Mouse (Mus musculus): Measurements from ENCODE around the gene Gm11563. TPM values are rescaled to one million over a fixed set of nuclear protein-coding genes. Genes with fewer than 3 reads are reported as not detected.
"Not testable (repeated sequence)": the region's sequence is repeated elsewhere in the genome, so short reads cannot be mapped to it uniquely, and the experiment has no call there.

The Gm11563 gene
- polyA plus RNA-seq (2016; fragmentation: Nextera tagmentation; extraction: Ambion mirVana) = not detected in 2 replicates

DNA sequence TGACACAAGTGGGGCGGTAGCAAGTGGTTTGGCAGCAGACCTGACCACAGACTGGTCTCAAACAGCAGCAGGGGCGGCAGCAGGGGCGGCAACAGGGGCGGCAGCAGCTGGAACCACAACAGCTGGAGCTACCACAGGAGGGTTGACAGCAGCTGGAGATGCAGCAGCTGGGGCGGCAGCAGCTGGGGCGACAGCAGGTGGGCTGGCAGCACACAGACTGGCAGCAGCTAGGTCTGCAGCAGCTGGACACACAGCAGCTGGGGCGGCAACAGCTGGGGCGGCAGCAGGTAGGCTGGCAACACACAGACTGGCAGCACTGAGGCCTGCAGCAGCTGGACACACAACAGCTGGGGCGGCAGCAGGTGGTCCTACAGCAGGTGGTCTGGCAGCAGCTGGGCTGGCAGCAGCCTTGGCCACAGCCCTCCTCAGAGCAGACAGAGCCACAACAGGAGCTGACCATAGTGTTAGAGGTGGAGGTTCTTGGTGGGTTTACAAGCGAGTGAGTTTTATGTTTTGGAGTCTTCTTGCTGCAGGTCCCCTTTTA, at the start of gene Gm11563:
TSS of gene Gm11563 (minus strand) at position 494 of the 544 bp plus-strand sequence.
- not testable (repeated sequence) for H3K4me1 ChIP-seq; H3K9me3 ChIP-seq (replicated peaks); H3K9ac ChIP-seq; H3K4me2 ChIP-seq (replicated peaks); ATAC-seq (ENCODE audit: low FRiP score); H3K36me3 ChIP-seq; H3K27me3 ChIP-seq; H3K27ac ChIP-seq; H3K4me3 ChIP-seq
- WGBS = 59% methylated on average over 10 of the region's 10 CpGs

- no peak for ATAC-seq (ENCODE audit: low FRiP score)
- Histone ChIP-seq H3K27ac (no peak within 1 kb of the TSS), H3K36me3 (no peaks in the 10 kb centered on the region), H3K27me3 (no peaks in the 10 kb centered on the region), H3K9ac (no peak within 1 kb of the TSS), H3K4me3 (no peak within 1 kb of the TSS), H3K9me3 (replicated peaks) (no peaks in the 10 kb centered on the region), H3K4me1 (no peaks in the 10 kb centered on the region), H3K4me2 (replicated peaks) (no peak within 1 kb of the TSS)
- 91% methylated on average over 1 of the region's 1 CpGs for WGBS
Observed at GRCm38 (mm10) chr11:99690463-99690862, 31.7 kb upstream of the Gm11563 start, which contains the start of gene Gm14190. TSS of gene Gm14190 (minus strand) at chr11:99690740.

GRCm38 (mm10) chr11:99685235-99685634, 26.5 kb upstream of the Gm11563 start:
- H3K4me1 ChIP-seq; H3K27me3 ChIP-seq; H3K4me2 ChIP-seq (replicated peaks); H3K9me3 ChIP-seq (replicated peaks); H3K36me3 ChIP-seq; H3K27ac ChIP-seq; ATAC-seq (ENCODE audit: low FRiP score); H3K9ac ChIP-seq; H3K4me3 ChIP-seq: not testable (repeated sequence)
- 88% methylated on average over 1 of the region's 1 CpGs for WGBS

DNA sequence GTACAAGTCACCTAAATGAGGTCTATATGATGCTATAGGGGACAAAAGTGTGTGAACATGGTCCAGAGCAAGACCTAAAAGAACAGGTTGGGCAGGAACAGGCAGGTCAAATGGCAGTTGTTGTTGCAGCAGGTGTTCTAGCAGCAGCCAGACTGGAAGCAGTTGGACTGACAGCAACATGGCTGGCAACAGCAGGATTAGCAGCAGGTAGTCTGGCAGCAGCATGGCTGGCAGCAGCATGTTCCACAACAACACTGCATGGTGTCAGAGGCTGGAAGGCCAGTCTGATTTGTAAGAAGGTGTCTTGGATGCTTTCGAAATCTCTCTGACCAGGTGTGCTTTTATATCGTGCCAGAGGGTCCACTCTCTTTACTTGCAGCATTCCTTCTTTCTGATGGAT, 24.7 kb upstream of the Gm11563 start:
- no peaks in the 10 kb centered on the region for H3K27me3 ChIP-seq
- WGBS = 79% methylated on average over 2 of the region's 2 CpGs
- H3K4me2 ChIP-seq (replicated peaks) = no peak overlapping the region
- H3K4me3 ChIP-seq = no peak overlapping the region
- no peaks in the 10 kb centered on the region for H3K36me3 ChIP-seq
- no peaks in the 10 kb centered on the region for H3K4me1 ChIP-seq
- no peak for ATAC-seq (ENCODE audit: low FRiP score)
- H3K9ac ChIP-seq = no peak overlapping the region
- H3K9me3 ChIP-seq (replicated peaks) = no peaks in the 10 kb centered on the region
- H3K27ac ChIP-seq = no peak overlapping the region

DNA sequence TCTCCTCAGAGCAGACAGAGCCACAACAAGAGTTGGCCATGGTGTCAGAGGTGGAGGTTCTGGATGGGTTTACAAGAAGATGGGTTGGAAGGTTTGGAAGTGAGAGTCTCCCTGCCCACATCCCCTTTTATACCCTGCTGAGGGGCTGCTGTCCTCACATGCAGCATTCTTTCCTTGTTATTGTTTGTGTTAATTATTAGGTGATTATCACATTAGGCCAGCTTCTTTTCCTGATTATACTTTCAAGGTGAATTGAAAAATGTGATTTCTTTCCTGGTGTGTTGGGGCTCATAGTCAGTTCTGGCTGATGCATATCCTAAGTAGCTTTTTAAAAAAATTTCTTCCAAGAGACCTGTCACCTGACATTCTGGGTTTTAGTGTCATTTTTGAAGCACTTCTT, 7.1 kb upstream of the Gm11563 start, which contains the start of gene Krtap4-6:
TSS of gene Krtap4-6 (minus strand) at position 101 of the 400 bp plus-strand sequence.
- no peak within 1 kb of the TSS for H3K4me2 ChIP-seq (replicated peaks)
- H3K4me3 ChIP-seq = no peak within 1 kb of the TSS
- no peaks in the 10 kb centered on the region for H3K4me1 ChIP-seq
- H3K27me3 ChIP-seq = no peaks in the 10 kb centered on the region
- H3K36me3 ChIP-seq = no peaks in the 10 kb centered on the region
- no peak within 1 kb of the TSS for H3K27ac ChIP-seq
- H3K9ac ChIP-seq = no peak within 1 kb of the TSS
- no peaks in the 10 kb centered on the region for H3K9me3 ChIP-seq (replicated peaks)
- no peak for ATAC-seq (ENCODE audit: low FRiP score)

GRCm38 (mm10) chr11:99662802-99663201, 4.0 kb upstream of the Gm11563 start:
- no peak for ATAC-seq (ENCODE audit: low FRiP score)
- no peaks in the 10 kb centered on the region for H3K27me3 ChIP-seq
- H3K4me2 ChIP-seq (replicated peaks) = no peak overlapping the region
- H3K36me3 ChIP-seq = no peaks in the 10 kb centered on the region
- H3K27ac ChIP-seq = no peak overlapping the region
- H3K4me3 ChIP-seq = no peak overlapping the region
- no peaks in the 10 kb centered on the region for H3K4me1 ChIP-seq
- 85% methylated on average over 10 of the region's 10 CpGs for WGBS
- no peak overlapping the region for H3K9ac ChIP-seq
- no peaks in the 10 kb centered on the region for H3K9me3 ChIP-seq (replicated peaks)

DNA sequence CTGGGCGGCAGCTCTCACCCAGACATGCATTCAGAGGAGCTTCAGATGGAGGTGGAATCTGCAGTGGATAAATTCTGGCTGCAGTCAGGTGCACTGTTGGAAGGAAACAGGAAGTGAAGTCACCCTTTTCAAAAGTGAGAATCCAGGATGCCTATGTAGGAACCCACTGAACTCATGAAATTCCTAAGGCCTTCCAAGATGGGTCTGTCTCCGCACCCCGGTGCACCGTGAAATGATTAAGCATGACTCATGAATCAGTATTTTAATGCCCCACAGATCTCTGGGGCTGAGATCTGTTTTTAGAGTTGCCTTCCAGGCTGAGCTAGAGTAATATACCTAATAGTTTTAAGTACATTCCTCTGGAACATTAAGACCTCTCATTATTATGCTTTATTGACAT, 496 bp upstream of the Gm11563 start:
- Histone ChIP-seq H3K9ac (no peak overlapping the region), H3K4me2 (replicated peaks) (no peak overlapping the region), H3K9me3 (replicated peaks) (no peaks in the 10 kb centered on the region), H3K27ac (no peak overlapping the region), H3K4me1 (no peaks in the 10 kb centered on the region), H3K4me3 (no peak overlapping the region), H3K27me3 (no peaks in the 10 kb centered on the region), H3K36me3 (no peaks in the 10 kb centered on the region)
- 89% methylated on average over 4 of the region's 4 CpGs for WGBS
- no peak for ATAC-seq (ENCODE audit: low FRiP score)

DNA sequence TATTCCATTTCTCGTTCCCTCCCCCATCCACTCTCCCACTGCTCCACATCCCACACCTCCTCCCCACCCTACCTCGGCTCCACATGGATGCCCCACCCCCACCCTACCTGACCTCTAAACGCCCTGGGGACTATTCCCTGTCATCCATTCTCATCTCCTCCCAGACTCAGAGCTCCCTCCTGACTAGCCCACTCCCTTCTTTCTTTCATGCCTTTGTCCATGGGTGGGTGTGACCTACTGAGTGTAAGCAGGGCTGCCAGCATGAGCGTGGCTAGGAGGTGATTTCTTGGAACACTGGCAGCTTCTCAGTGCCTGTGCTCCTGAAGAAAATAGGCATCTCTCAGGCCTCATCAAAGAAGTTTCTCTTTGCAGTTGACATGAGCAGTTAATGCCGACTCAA, 1.7 kb downstream of the Gm11563 start:
- Histone ChIP-seq H3K27ac (no peak overlapping the region), H3K9me3 (replicated peaks) (no peaks in the 10 kb centered on the region), H3K4me1 (no peaks in the 10 kb centered on the region), H3K36me3 (no peaks in the 10 kb centered on the region), H3K4me2 (replicated peaks) (no peak overlapping the region), H3K9ac (no peak overlapping the region), H3K27me3 (no peaks in the 10 kb centered on the region), H3K4me3 (no peak overlapping the region)
- ATAC-seq (ENCODE audit: low FRiP score) = no peak
- WGBS = 49% methylated on average over 5 of the region's 5 CpGs

GRCm38 (mm10) chr11:99650136-99650535, 8.6 kb downstream of the Gm11563 start, which contains the start of gene Gm11555:
TSS of gene Gm11555 (minus strand) at chr11:99650236.
- no peak within 1 kb of the TSS for H3K4me2 ChIP-seq (replicated peaks)
- WGBS = 83% methylated on average over 2 of the region's 2 CpGs
- H3K36me3 ChIP-seq = no peaks in the 10 kb centered on the region
- no peaks in the 10 kb centered on the region for H3K9me3 ChIP-seq (replicated peaks)
- no peak within 1 kb of the TSS for H3K4me3 ChIP-seq
- ATAC-seq (ENCODE audit: low FRiP score) = no peak
- no peaks in the 10 kb centered on the region for H3K4me1 ChIP-seq
- H3K27ac ChIP-seq = no peak within 1 kb of the TSS
- no peaks in the 10 kb centered on the region for H3K27me3 ChIP-seq
- no peak within 1 kb of the TSS for H3K9ac ChIP-seq

- Histone ChIP-seq H3K9ac (no peak overlapping the region), H3K4me2 (replicated peaks) (no peak overlapping the region), H3K4me1 (no peaks in the 10 kb centered on the region), H3K4me3 (no peak overlapping the region), H3K27me3 (no peaks in the 10 kb centered on the region), H3K9me3 (replicated peaks) (no peaks in the 10 kb centered on the region), H3K27ac (no peak overlapping the region), H3K36me3 (no peaks in the 10 kb centered on the region)
- no peak for ATAC-seq (ENCODE audit: low FRiP score)
- 91% methylated on average over 15 of the region's 15 CpGs for WGBS
Observed at GRCm38 (mm10) chr11:99646444-99646843, 12.3 kb downstream of the Gm11563 start.

DNA sequence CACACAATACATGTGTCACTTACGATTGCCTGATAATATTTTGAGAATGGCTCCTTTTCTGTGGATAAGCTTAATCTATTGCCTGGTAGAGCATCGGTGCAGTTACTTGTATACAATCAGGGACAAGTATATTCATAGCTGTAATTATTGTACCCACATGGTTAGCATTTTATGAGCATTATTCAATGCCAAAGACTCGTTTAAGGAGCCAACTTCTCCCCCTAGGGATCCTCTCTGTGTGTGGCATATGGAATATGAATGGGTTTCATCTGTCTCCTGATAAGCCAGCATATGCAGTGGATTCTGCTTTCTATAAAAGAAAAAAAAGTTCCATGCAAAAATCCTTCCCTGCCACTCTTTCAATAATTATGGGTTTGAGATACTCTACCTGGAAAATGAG, 14.4 kb downstream of the Gm11563 start:
- no peak for ATAC-seq (ENCODE audit: low FRiP score)
- Histone ChIP-seq H3K36me3 (no peaks in the 10 kb centered on the region), H3K9ac (no peak overlapping the region), H3K4me3 (no peak overlapping the region), H3K9me3 (replicated peaks) (no peaks in the 10 kb centered on the region), H3K4me1 (no peaks in the 10 kb centered on the region), H3K27me3 (no peaks in the 10 kb centered on the region), H3K4me2 (replicated peaks) (no peak overlapping the region), H3K27ac (no peak overlapping the region)
- WGBS = 78% methylated on average over 3 of the region's 3 CpGs

DNA sequence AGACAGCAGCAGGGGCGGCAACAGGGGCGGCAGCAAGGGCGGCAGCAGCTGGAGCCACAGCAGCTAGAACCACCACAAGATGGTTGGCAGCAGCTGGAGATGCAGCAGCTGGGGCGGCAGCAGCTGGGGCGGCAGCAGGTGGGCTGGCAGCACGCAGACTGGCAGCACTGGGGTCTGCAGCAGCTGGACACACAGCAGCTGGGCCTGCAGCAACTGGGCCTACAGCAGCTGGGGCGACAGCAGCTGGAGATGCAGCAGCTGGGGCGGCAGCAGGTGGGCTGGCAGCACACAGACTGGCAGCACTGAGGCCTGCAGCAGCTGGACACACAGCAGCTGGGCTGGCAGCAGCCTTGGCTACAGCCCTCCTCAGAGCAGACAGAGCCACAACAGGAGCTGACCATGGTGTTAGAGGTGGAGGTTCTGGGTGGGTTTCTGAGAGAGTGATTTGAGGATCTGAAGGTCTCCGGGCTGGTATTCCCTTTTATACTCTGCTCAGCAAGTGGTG, 15.1 kb downstream of the Gm11563 start, which contains the start of gene Krtap4-7:
TSS of gene Krtap4-7 (minus strand) at position 455 of the 505 bp plus-strand sequence.
- H3K27me3 ChIP-seq; H3K9me3 ChIP-seq (replicated peaks); H3K36me3 ChIP-seq; ATAC-seq (ENCODE audit: low FRiP score); H3K4me3 ChIP-seq; H3K9ac ChIP-seq; H3K27ac ChIP-seq; H3K4me2 ChIP-seq (replicated peaks); H3K4me1 ChIP-seq: not testable (repeated sequence)
- WGBS = 81% methylated on average over 9 of the region's 9 CpGs

- 41% methylated on average over 1 of the region's 1 CpGs for WGBS
- H3K9ac ChIP-seq = no peak overlapping the region
Observed at GRCm38 (mm10) chr11:99640926-99641325, 17.8 kb downstream of the Gm11563 start.

More at GRCm38 (mm10) chr11:99640926-99641325, 17.8 kb downstream of the Gm11563 start:
- no peak overlapping the region for H3K4me2 ChIP-seq (replicated peaks)
- H3K4me1 ChIP-seq = no peaks in the 10 kb centered on the region
- no peak overlapping the region for H3K4me3 ChIP-seq
- no peak for ATAC-seq (ENCODE audit: low FRiP score)
- no peaks in the 10 kb centered on the region for H3K27me3 ChIP-seq
- H3K27ac ChIP-seq = no peak overlapping the region
- H3K9me3 ChIP-seq (replicated peaks) = no peaks in the 10 kb centered on the region
- no peaks in the 10 kb centered on the region for H3K36me3 ChIP-seq

Measured in hindbrain, embryonic 12.5 days (tissue).